Mouse (Mus musculus): Measurements from ENCODE around the gene Inpp4b. TPM values are rescaled to one million over a fixed set of nuclear protein-coding genes. Genes with fewer than 3 reads are reported as not detected.

Inpp4b gene
- polyA plus RNA-seq, 1 experiment from 2014 or later: 5.0 TPM

GRCm38 (mm10) chr8:81609064-81609463, 266.7 kb downstream of the Inpp4b start:
- H3K27me3 ChIP-seq (ENCODE audit: poor library complexity, severe bottlenecking): no peaks in the 10 kb centered on the region
- WGBS: 78% methylated on average over 4 of the region's 4 CpGs
- H3K4me1 ChIP-seq: no peaks in the 10 kb centered on the region
- no peaks in the 10 kb centered on the region for H3K36me3 ChIP-seq (replicated peaks)
- H3K27ac ChIP-seq: no peak overlapping the region
- H3K9me3 ChIP-seq: no peaks in the 10 kb centered on the region
- no peak overlapping the region for H3K4me3 ChIP-seq
- DNase-seq (ENCODE audit: extremely low spot score, low spot score): no peak

GRCm38 (mm10) chr8:81612611-81613010, 270.3 kb downstream of the Inpp4b start:
- DNase-seq (ENCODE audit: extremely low spot score, low spot score): no peak
- Histone ChIP-seq H3K36me3 (replicated peaks) (no peaks in the 10 kb centered on the region), H3K27me3 (ENCODE audit: poor library complexity, severe bottlenecking) (no peaks in the 10 kb centered on the region), H3K27ac (no peak overlapping the region), H3K4me1 (no peaks in the 10 kb centered on the region), H3K9me3 (no peaks in the 10 kb centered on the region), H3K4me3 (no peak overlapping the region)
- 81% methylated on average over 2 of the region's 2 CpGs for WGBS

GRCm38 (mm10) chr8:81614135-81614534, 271.8 kb downstream of the Inpp4b start:
- Histone ChIP-seq H3K4me3 (no peak overlapping the region), H3K36me3 (replicated peaks) (no peaks in the 10 kb centered on the region), H3K27ac (no peak overlapping the region), H3K4me1 (no peaks in the 10 kb centered on the region), H3K9me3 (no peaks in the 10 kb centered on the region), H3K27me3 (ENCODE audit: poor library complexity, severe bottlenecking) (no peaks in the 10 kb centered on the region)
- WGBS: 89% methylated on average over 1 of the region's 1 CpGs
- no peak for DNase-seq (ENCODE audit: extremely low spot score, low spot score)

- H3K9me3 ChIP-seq: no peaks in the 10 kb centered on the region
- no peak overlapping the region for H3K4me3 ChIP-seq
- H3K36me3 ChIP-seq (replicated peaks): no peaks in the 10 kb centered on the region
- WGBS: 91% methylated on average over 2 of the region's 2 CpGs
- no peaks in the 10 kb centered on the region for H3K4me1 ChIP-seq
- no peaks in the 10 kb centered on the region for H3K27me3 ChIP-seq (ENCODE audit: poor library complexity, severe bottlenecking)
- H3K27ac ChIP-seq: no peak overlapping the region
- DNase-seq (ENCODE audit: extremely low spot score, low spot score): no peak
Measured at GRCm38 (mm10) chr8:81614605-81615004, 272.2 kb downstream of the Inpp4b start.

GRCm38 (mm10) chr8:81615552-81615951, 273.2 kb downstream of the Inpp4b start:
- H3K4me1 ChIP-seq: no peaks in the 10 kb centered on the region
- WGBS: 83% methylated on average over 1 of the region's 1 CpGs
- no peak overlapping the region for H3K4me3 ChIP-seq
- H3K36me3 ChIP-seq (replicated peaks): no peaks in the 10 kb centered on the region
- H3K27ac ChIP-seq: no peak overlapping the region
- H3K9me3 ChIP-seq: no peaks in the 10 kb centered on the region
- no peaks in the 10 kb centered on the region for H3K27me3 ChIP-seq (ENCODE audit: poor library complexity, severe bottlenecking)
- no peak for DNase-seq (ENCODE audit: extremely low spot score, low spot score)

GRCm38 (mm10) chr8:81618918-81619317, 276.6 kb downstream of the Inpp4b start:
- Histone ChIP-seq H3K9me3 (no peaks in the 10 kb centered on the region), H3K27me3 (ENCODE audit: poor library complexity, severe bottlenecking) (no peaks in the 10 kb centered on the region), H3K4me1 (no peaks in the 10 kb centered on the region), H3K36me3 (replicated peaks) (no peaks in the 10 kb centered on the region), H3K27ac (no peak overlapping the region), H3K4me3 (no peak overlapping the region)
- DNase-seq (ENCODE audit: extremely low spot score, low spot score): no peak
- WGBS: 98% methylated on average over 3 of the region's 3 CpGs

GRCm38 (mm10) chr8:81635015-81635414, 292.7 kb downstream of the Inpp4b start:
- WGBS: 79% methylated on average over 1 of the region's 1 CpGs
- H3K36me3 ChIP-seq (replicated peaks): no peaks in the 10 kb centered on the region
- DNase-seq (ENCODE audit: extremely low spot score, low spot score): no peak
- no peak overlapping the region for H3K27ac ChIP-seq
- H3K9me3 ChIP-seq: no peaks in the 10 kb centered on the region
- no peaks in the 10 kb centered on the region for H3K27me3 ChIP-seq (ENCODE audit: poor library complexity, severe bottlenecking)
- H3K4me3 ChIP-seq: no peak overlapping the region
- no peaks in the 10 kb centered on the region for H3K4me1 ChIP-seq

- Histone ChIP-seq H3K4me3 (no peak overlapping the region), H3K36me3 (replicated peaks) (no peaks in the 10 kb centered on the region), H3K4me1 (no peaks in the 10 kb centered on the region), H3K9me3 (no peaks in the 10 kb centered on the region), H3K27me3 (ENCODE audit: poor library complexity, severe bottlenecking) (no peaks in the 10 kb centered on the region), H3K27ac (no peak overlapping the region)
- DNase-seq (ENCODE audit: extremely low spot score, low spot score): no peak
- WGBS: 92% methylated on average over 2 of the region's 2 CpGs
Measured at GRCm38 (mm10) chr8:81635912-81636583, 293.7 kb downstream of the Inpp4b start.

GRCm38 (mm10) chr8:81638478-81638877, 296.1 kb downstream of the Inpp4b start:
- DNase-seq (ENCODE audit: extremely low spot score, low spot score): no peak
- Histone ChIP-seq H3K4me1 (no peaks in the 10 kb centered on the region), H3K36me3 (replicated peaks) (no peaks in the 10 kb centered on the region), H3K27me3 (ENCODE audit: poor library complexity, severe bottlenecking) (no peaks in the 10 kb centered on the region), H3K27ac (no peak overlapping the region), H3K9me3 (no peaks in the 10 kb centered on the region), H3K4me3 (no peak overlapping the region)
- 88% methylated on average over 3 of the region's 3 CpGs for WGBS

- no peak for DNase-seq (ENCODE audit: extremely low spot score, low spot score)
- no peaks in the 10 kb centered on the region for H3K36me3 ChIP-seq (replicated peaks)
- no peaks in the 10 kb centered on the region for H3K9me3 ChIP-seq
- 67% methylated on average over 4 of the region's 4 CpGs for WGBS
- no peaks in the 10 kb centered on the region for H3K27me3 ChIP-seq (ENCODE audit: poor library complexity, severe bottlenecking)
- H3K4me3 ChIP-seq: no peak overlapping the region
- no peaks in the 10 kb centered on the region for H3K4me1 ChIP-seq
- H3K27ac ChIP-seq: no peak overlapping the region
Measured at GRCm38 (mm10) chr8:81639820-81640219, 297.5 kb downstream of the Inpp4b start.

GRCm38 (mm10) chr8:81643030-81643429, 300.7 kb downstream of the Inpp4b start:
- DNase-seq (ENCODE audit: extremely low spot score, low spot score): no peak
- H3K27ac ChIP-seq: no peak overlapping the region
- WGBS: 89% methylated on average over 4 of the region's 4 CpGs

GRCm38 (mm10) chr8:81692167-81692566, 349.8 kb downstream of the Inpp4b start:
- no peak overlapping the region for H3K4me3 ChIP-seq
- DNase-seq (ENCODE audit: extremely low spot score, low spot score): no peak
- H3K9me3 ChIP-seq: no peaks in the 10 kb centered on the region
- no peaks in the 10 kb centered on the region for H3K4me1 ChIP-seq
- H3K27me3 ChIP-seq (ENCODE audit: poor library complexity, severe bottlenecking): no peaks in the 10 kb centered on the region
- H3K27ac ChIP-seq: no peak overlapping the region
- H3K36me3 ChIP-seq (replicated peaks): no peaks in the 10 kb centered on the region

More at GRCm38 (mm10) chr8:81643030-81643429, 300.7 kb downstream of the Inpp4b start:
- Histone ChIP-seq H3K36me3 (replicated peaks) (no peaks in the 10 kb centered on the region), H3K4me1 (no peaks in the 10 kb centered on the region), H3K4me3 (no peak overlapping the region), H3K9me3 (no peaks in the 10 kb centered on the region), H3K27me3 (ENCODE audit: poor library complexity, severe bottlenecking) (no peaks in the 10 kb centered on the region)

- H3K27me3 ChIP-seq (ENCODE audit: poor library complexity, severe bottlenecking): no peaks in the 10 kb centered on the region
- no peak overlapping the region for H3K27ac ChIP-seq
- H3K36me3 ChIP-seq (replicated peaks): no peaks in the 10 kb centered on the region
- 59% methylated on average over 2 of the region's 2 CpGs for WGBS
- no peaks in the 10 kb centered on the region for H3K9me3 ChIP-seq
- no peaks in the 10 kb centered on the region for H3K4me1 ChIP-seq
- H3K4me3 ChIP-seq: no peak overlapping the region
- no peak for DNase-seq (ENCODE audit: extremely low spot score, low spot score)
Measured at GRCm38 (mm10) chr8:81694893-81695292, 352.5 kb downstream of the Inpp4b start.

GRCm38 (mm10) chr8:81702038-81702437, 359.7 kb downstream of the Inpp4b start:
- no peak for DNase-seq (ENCODE audit: extremely low spot score, low spot score)
- H3K4me1 ChIP-seq: no peaks in the 10 kb centered on the region
- no peak overlapping the region for H3K27ac ChIP-seq
- H3K27me3 ChIP-seq (ENCODE audit: poor library complexity, severe bottlenecking): no peaks in the 10 kb centered on the region
- H3K36me3 ChIP-seq (replicated peaks): no peaks in the 10 kb centered on the region
- H3K4me3 ChIP-seq: no peak overlapping the region
- H3K9me3 ChIP-seq: no peaks in the 10 kb centered on the region
- 91% methylated on average over 1 of the region's 1 CpGs for WGBS

Data from forebrain, embryonic 10.5 days (tissue).